Mouse (Mus musculus): ENCODE measurements around the gene Tmem62. TPM values are rescaled to one million over a fixed set of nuclear protein-coding genes. Genes with fewer than 3 reads are reported as not detected.

Gene Tmem62
- 19.5 TPM for polyA plus RNA-seq (2021)

- ATAC-seq (peak; percentile 75), DNase-seq (ENCODE audit: low read depth, low spot score) (no peak)
- no peaks in the 10 kb centered on the region for H3K27me3 ChIP-seq
- ChIA-PET CTCF (no interaction called here), POLR2A (no interaction called here)
- in situ Hi-C loops (cut with MboI; ENCODE audit: low pct_unique_long_range_greater_than_20kb), result no loop called here
- peak; percentile 65 for TF ChIP-seq CTCF (IDR thresholded peaks at IDR 0.05)
Observed at GRCm38 (mm10) chr2:120976990-120977925, at the start of gene Tmem62. Gene Tmem62, plus strand, starts transcription at chr2:120977017.

DNA sequence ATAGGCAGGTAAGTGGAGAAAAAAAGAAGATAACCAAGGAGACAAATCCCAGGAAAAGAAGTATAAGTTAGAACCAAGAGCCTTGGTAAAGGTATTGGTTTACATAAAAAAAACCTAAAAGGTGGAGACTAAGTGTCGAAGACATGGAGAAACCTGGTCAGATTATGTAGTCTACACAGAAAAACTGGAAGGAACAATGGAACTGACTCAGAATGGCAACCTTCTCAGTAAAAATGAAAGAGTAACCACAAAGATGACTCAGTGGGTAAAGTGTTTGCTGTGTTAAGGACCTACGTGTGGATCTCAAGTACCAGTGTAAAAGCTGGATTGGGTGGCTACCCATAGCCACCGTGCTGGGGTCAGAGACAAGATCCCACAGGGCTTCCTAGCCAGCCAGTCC is 43.8 kb upstream of the Tmem62 start:
- POLR2A ChIA-PET, result no interaction called here
- in situ Hi-C loops (cut with MboI; ENCODE audit: low pct_unique_long_range_greater_than_20kb), result no loop called here
- DNase-seq (ENCODE audit: low read depth, low spot score) (no peak), ATAC-seq (no peak)
- CTCF ChIA-PET, result no interaction called here
- TF ChIP-seq CTCF (IDR thresholded peaks at IDR 0.05), result no peak
- H3K27me3 ChIP-seq, result no peaks in the 10 kb centered on the region

- DNase-seq (ENCODE audit: low read depth, low spot score) (no peak), ATAC-seq (no peak)
- in situ Hi-C loops (cut with MboI; ENCODE audit: low pct_unique_long_range_greater_than_20kb), result no loop called here
- ChIA-PET CTCF (interaction anchor here (1.3 kb wide), 1 partner anchor 17 kb away, joined by 4 read pairs; no protein-coding TSS in a partner anchor), POLR2A (no interaction called here)
- H3K27me3 ChIP-seq, result no peaks in the 10 kb centered on the region
- TF ChIP-seq CTCF (IDR thresholded peaks at IDR 0.05), result no peak
Observed at GRCm38 (mm10) chr2:120951208-120951607, 25.6 kb upstream of the Tmem62 start.

GRCm38 (mm10) chr2:120952176-120952938 is 24.5 kb upstream of the Tmem62 start:
- no peak for ATAC-seq
- in situ Hi-C loops (cut with MboI; ENCODE audit: low pct_unique_long_range_greater_than_20kb), result no loop called here
- POLR2A ChIA-PET, result no interaction called here

DNA sequence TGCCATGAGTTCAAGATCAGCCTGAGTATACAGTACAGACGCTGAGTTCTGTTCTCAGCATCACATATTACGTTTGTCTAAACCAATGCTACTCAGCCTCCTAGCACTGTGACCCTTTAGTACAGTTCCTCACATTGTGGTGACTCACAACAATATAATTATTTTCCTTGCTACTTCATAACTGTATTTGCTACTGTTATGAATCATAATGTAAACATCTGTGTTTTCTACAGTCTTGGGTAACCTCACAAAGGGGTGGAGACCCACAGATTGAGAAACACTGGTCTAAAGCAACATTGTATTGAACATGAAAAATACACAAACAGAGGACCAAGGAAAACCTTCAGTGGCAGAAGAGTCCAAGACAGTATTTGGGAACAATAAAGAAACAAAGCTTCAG is 17.5 kb upstream of the Tmem62 start:
- in situ Hi-C loops (cut with MboI; ENCODE audit: low pct_unique_long_range_greater_than_20kb), result no loop called here
- TF ChIP-seq CTCF (IDR thresholded peaks at IDR 0.05), result no peak
- ChIA-PET CTCF (interaction anchor here (1.5 kb wide), 1 partner anchor 48 kb away, joined by 3 read pairs; no protein-coding TSS in a partner anchor), POLR2A (no interaction called here)
- no peaks in the 10 kb centered on the region for H3K27me3 ChIP-seq
- DNase-seq (ENCODE audit: low read depth, low spot score) (no peak), ATAC-seq (no peak)

More at GRCm38 (mm10) chr2:120952176-120952938, 24.5 kb upstream of the Tmem62 start:
- no peaks in the 10 kb centered on the region for H3K27me3 ChIP-seq
- no peak for DNase-seq (ENCODE audit: low read depth, low spot score)
- CTCF ChIA-PET, result interaction anchor here (1.3 kb wide), 1 partner anchor 16 kb away, joined by 4 read pairs; no protein-coding TSS in a partner anchor
- TF ChIP-seq CTCF (IDR thresholded peaks at IDR 0.05), result no peak

GRCm38 (mm10) chr2:120959827-120960226 is 17.0 kb upstream of the Tmem62 start:
- CTCF ChIA-PET, result interaction anchor here (1.5 kb wide), 1 partner anchor 47 kb away, joined by 3 read pairs; no protein-coding TSS in a partner anchor
- DNase-seq (ENCODE audit: low read depth, low spot score) (no peak), ATAC-seq (no peak)
- no peak for TF ChIP-seq CTCF (IDR thresholded peaks at IDR 0.05)
- POLR2A ChIA-PET, result no interaction called here
- no peaks in the 10 kb centered on the region for H3K27me3 ChIP-seq
- in situ Hi-C loops (cut with MboI; ENCODE audit: low pct_unique_long_range_greater_than_20kb), result no loop called here

DNA sequence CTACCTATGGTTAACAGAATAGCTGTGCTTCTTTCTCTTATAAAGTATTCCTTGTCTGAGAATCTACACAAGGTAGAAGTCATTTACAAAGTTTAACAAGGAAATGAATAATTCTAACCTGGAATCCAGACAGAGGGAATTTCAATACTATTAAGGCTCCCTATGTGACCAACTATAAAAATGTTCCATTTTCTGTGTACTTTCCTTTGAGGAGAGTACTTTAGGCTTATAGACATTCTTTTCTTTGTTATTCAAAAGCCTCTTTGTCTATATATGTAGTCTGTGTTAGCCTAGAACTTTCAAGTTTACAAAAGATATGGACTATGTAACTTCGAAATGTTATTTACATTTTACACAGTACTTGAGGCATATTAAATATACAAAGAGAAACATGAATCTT is 16.6 kb upstream of the Tmem62 start:
- no peak for TF ChIP-seq CTCF (IDR thresholded peaks at IDR 0.05)
- in situ Hi-C loops (cut with MboI; ENCODE audit: low pct_unique_long_range_greater_than_20kb), result no loop called here
- no peaks in the 10 kb centered on the region for H3K27me3 ChIP-seq
- DNase-seq (ENCODE audit: low read depth, low spot score) (no peak), ATAC-seq (no peak)
- CTCF ChIA-PET, result interaction anchor here (1.5 kb wide), 1 partner anchor 47 kb away, joined by 3 read pairs; no protein-coding TSS in a partner anchor
- POLR2A ChIA-PET, result no interaction called here

DNA sequence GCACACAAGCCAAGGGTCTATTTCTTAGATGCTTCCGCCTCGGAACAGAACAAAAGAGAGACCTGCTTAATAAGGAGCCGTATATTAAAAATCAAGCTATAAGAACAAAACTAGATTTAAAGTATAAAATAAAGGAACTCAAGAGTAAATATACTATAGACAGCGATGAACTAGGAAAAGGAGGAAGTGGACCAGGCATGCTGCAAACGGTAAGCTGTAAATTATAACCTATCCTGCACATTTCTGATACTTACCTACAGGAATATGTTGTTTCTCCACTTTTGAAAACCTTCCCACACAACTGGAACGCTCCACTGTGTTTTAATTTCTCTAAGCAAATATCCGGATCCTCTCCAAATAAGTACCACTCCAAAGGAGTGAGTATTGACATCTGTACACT is 13.7 kb upstream of the Tmem62 start:
- ChIA-PET CTCF (no interaction called here), POLR2A (no interaction called here)
- DNase-seq (ENCODE audit: low read depth, low spot score) (no peak), ATAC-seq (no peak)
- in situ Hi-C loops (cut with MboI; ENCODE audit: low pct_unique_long_range_greater_than_20kb), result no loop called here
- no peaks in the 10 kb centered on the region for H3K27me3 ChIP-seq
- TF ChIP-seq CTCF (IDR thresholded peaks at IDR 0.05), result no peak

- DNase-seq (ENCODE audit: low read depth, low spot score), result no peak
- TF ChIP-seq CTCF (IDR thresholded peaks at IDR 0.05), result no peak
- CTCF ChIA-PET, result no interaction called here
- in situ Hi-C loops (cut with MboI; ENCODE audit: low pct_unique_long_range_greater_than_20kb), result no loop called here
- POLR2A ChIA-PET, result no interaction called here
- H3K27me3 ChIP-seq, result no peaks in the 10 kb centered on the region
- no peak for ATAC-seq
Observed at GRCm38 (mm10) chr2:120965486-120965885, 11.3 kb upstream of the Tmem62 start.

DNA sequence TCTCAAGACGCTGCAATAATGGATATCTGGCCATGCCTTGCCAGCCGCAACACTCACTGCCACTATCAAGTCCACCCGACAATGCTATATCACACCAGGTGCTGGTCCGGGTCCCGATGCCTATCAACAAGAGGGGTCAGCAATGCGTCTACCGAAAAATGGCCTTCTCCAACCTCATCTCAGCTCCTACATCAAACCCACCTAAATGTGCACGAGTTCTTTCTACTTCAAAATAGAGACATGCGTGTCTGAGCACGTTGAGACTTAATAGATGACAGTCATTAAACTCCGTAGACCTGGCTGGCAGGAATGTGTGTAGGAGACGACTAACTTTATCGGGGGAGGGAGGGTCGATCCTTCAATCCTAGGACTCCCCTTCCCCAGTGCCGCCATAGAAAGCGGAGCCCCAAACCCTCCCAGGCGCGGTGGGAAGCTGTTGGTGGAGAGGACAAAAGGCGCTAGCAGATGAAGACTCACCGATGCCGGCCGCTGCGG is 6.7 kb upstream of the Tmem62 start:
- ChIA-PET POLR2A (no interaction called here), CTCF (no interaction called here)
- TF ChIP-seq CTCF (IDR thresholded peaks at IDR 0.05), result no peak
- no peaks in the 10 kb centered on the region for H3K27me3 ChIP-seq
- in situ Hi-C loops (cut with MboI; ENCODE audit: low pct_unique_long_range_greater_than_20kb), result no loop called here
- DNase-seq (ENCODE audit: low read depth, low spot score), result no peak
- ATAC-seq, result no peak
